Mouse (Mus musculus): ENCODE measurements around the gene Defb30.

Defb30 gene

GRCm38 (mm10) chr14:63049910-63050370 is at the start of gene Defb30:
Gene Defb30, minus strand, starts transcription at chr14:63049960.
- DNase-seq (ENCODE audit: low spot score) = no peak

GRCm38 (mm10) chr14:63067708-63068107 is 17.9 kb upstream of the Defb30 start:
- peak; percentile 91 for DNase-seq (ENCODE audit: low spot score)

GRCm38 (mm10) chr14:63066630-63067310 is 17.0 kb upstream of the Defb30 start:
- peak; percentile 32 for DNase-seq (ENCODE audit: low spot score)

GRCm38 (mm10) chr14:63065391-63065790 is 15.6 kb upstream of the Defb30 start:
- no peak for DNase-seq (ENCODE audit: low spot score)

GRCm38 (mm10) chr14:63062184-63062583 is 12.4 kb upstream of the Defb30 start:
- no peak for DNase-seq (ENCODE audit: low spot score)

GRCm38 (mm10) chr14:63060361-63060760 is 10.6 kb upstream of the Defb30 start:
- DNase-seq (ENCODE audit: low spot score) = no peak

- peak; percentile 83 for DNase-seq (ENCODE audit: low spot score)
Measured at GRCm38 (mm10) chr14:63054729-63055128, 5.0 kb upstream of the Defb30 start.

GRCm38 (mm10) chr14:63050769-63051168 is 1.0 kb upstream of the Defb30 start:
- no peak for DNase-seq (ENCODE audit: low spot score)

GRCm38 (mm10) chr14:63046691-63047090 is 3.1 kb downstream of the Defb30 start, which contains the start of gene Defb42:
Gene Defb42, plus strand, starts transcription at chr14:63046991.
- DNase-seq (ENCODE audit: low spot score) = no peak

GRCm38 (mm10) chr14:63020524-63021156 is 29.1 kb downstream of the Defb30 start:
- DNase-seq (ENCODE audit: low spot score) = no peak

GRCm38 (mm10) chr14:63014667-63015066 is 35.1 kb downstream of the Defb30 start:
- no peak for DNase-seq (ENCODE audit: low spot score)

- DNase-seq (ENCODE audit: low spot score) = no peak
Measured at GRCm38 (mm10) chr14:63013082-63013481, 36.7 kb downstream of the Defb30 start.

GRCm38 (mm10) chr14:63011471-63011870 is 38.3 kb downstream of the Defb30 start, which contains the start of gene Defb43:
Gene Defb43, plus strand, starts transcription at chr14:63011771.
- DNase-seq (ENCODE audit: low spot score) = no peak

- no peak for DNase-seq (ENCODE audit: low spot score)
Measured at GRCm38 (mm10) chr14:63002588-63002987, 47.2 kb downstream of the Defb30 start.

- DNase-seq (ENCODE audit: low spot score) = no peak
Measured at GRCm38 (mm10) chr14:62998977-62999376, 50.8 kb downstream of the Defb30 start.

GRCm38 (mm10) chr14:62997777-62998176 is 52.0 kb downstream of the Defb30 start, which contains the start of gene Defb47:
Gene Defb47, plus strand, starts transcription at chr14:62998077.
- no peak for DNase-seq (ENCODE audit: low spot score)

- no peak for DNase-seq (ENCODE audit: low spot score)
Measured at GRCm38 (mm10) chr14:62991849-62992510, 57.8 kb downstream of the Defb30 start.

GRCm38 (mm10) chr14:62991271-62991670 is 58.5 kb downstream of the Defb30 start:
- no peak for DNase-seq (ENCODE audit: low spot score)

- DNase-seq (ENCODE audit: low spot score) = no peak
Measured at GRCm38 (mm10) chr14:62984410-62984809, 65.3 kb downstream of the Defb30 start, which contains the start of gene Defb48. Gene Defb48, minus strand, starts transcription at chr14:62984510.
